Mouse (Mus musculus) kidney, embryonic 14.5 days (tissue): ENCODE results near the gene Pafah2. TPM values are rescaled to one million over a fixed set of nuclear protein-coding genes. Genes with fewer than 3 reads are reported as not detected.

Experiments
- ATAC-seq: fragments of 200-750 bp; cut with Nextera tagmentation; 2 replicates; pipeline ENCODE4 v1.8.0; 2017; ENCODE audit warnings: moderate number of reproducible peaks, mild to moderate bottlenecking, moderate TSS enrichment, moderate library complexity; ENCODE audit not compliant: low FRiP score, low TSS enrichment
- H3K27ac ChIP-seq: fragments of 300-500 bp; sonication (generic); 2 replicates; pipeline ENCODE4 v1.5.1; 2014; ENCODE audit warnings: low read depth, mild to moderate bottlenecking, low read length, moderate library complexity, mixed read lengths
- H3K27me3 ChIP-seq: fragments of 300-500 bp; sonication (generic); 2 replicates; pipeline ENCODE4 v1.6.1; 2014; ENCODE audit warnings: mild to moderate bottlenecking, low read length; ENCODE audit not compliant: control insufficient read depth, insufficient read depth
- H3K36me3 ChIP-seq: fragments of 300-500 bp; sonication (generic); 2 replicates; pipeline ENCODE4 v1.6.1; 2014; ENCODE audit warnings: low read length, mixed read lengths; ENCODE audit not compliant: control insufficient read depth, insufficient read depth
- H3K4me1 ChIP-seq: fragments of 300-500 bp; sonication (generic); 2 replicates; pipeline ENCODE4 v1.6.1; 2014; ENCODE audit warnings: low read length, mixed read lengths; ENCODE audit not compliant: control insufficient read depth, insufficient read depth
- H3K4me2 ChIP-seq: fragments of 300-500 bp; sonication (generic); replicated peaks from 2 replicates; pipeline ENCODE4 v1.6.1; 2014; ENCODE audit warnings: low read depth, mild to moderate bottlenecking, low read length
- H3K4me3 ChIP-seq: fragments of 300-500 bp; sonication (generic); 2 replicates; pipeline ENCODE4 v1.5.1; 2014; ENCODE audit warnings: mild to moderate bottlenecking, low read length
- H3K9ac ChIP-seq: fragments of 300-500 bp; sonication (generic); 2 replicates; pipeline ENCODE4 v1.6.1; 2014; ENCODE audit warnings: low read depth, mild to moderate bottlenecking, low read length, moderate library complexity
- H3K9me3 ChIP-seq: fragments of 300-500 bp; sonication (generic); 2 replicates; pipeline ENCODE4 v1.6.1; 2016; ENCODE audit warnings: low read length; ENCODE audit not compliant: control insufficient read depth
- WGBS: fragments of 180-500 bp; shearing (Covaris S2); extraction: QIAGEN DNeasy Blood & Tissue Kit; methylation state at CpG from one replicate; pipeline ENCODE4 v1.1.7; 2014; 5-methylcytosine and 5-hydroxymethylcytosine counted together
- polyA plus RNA-seq: library from polyadenylated mRNA; unstranded; fragments of >200 nt; fragmentation: Nextera tagmentation; extraction: Ambion mirVana; gene quantifications from 2 replicates; pipeline ENCODE4 v1.2.1, GENCODE M21; 2014

The Pafah2 gene
- polyA plus RNA-seq = 8.4 and 12.3 TPM in 2 replicates

DNA sequence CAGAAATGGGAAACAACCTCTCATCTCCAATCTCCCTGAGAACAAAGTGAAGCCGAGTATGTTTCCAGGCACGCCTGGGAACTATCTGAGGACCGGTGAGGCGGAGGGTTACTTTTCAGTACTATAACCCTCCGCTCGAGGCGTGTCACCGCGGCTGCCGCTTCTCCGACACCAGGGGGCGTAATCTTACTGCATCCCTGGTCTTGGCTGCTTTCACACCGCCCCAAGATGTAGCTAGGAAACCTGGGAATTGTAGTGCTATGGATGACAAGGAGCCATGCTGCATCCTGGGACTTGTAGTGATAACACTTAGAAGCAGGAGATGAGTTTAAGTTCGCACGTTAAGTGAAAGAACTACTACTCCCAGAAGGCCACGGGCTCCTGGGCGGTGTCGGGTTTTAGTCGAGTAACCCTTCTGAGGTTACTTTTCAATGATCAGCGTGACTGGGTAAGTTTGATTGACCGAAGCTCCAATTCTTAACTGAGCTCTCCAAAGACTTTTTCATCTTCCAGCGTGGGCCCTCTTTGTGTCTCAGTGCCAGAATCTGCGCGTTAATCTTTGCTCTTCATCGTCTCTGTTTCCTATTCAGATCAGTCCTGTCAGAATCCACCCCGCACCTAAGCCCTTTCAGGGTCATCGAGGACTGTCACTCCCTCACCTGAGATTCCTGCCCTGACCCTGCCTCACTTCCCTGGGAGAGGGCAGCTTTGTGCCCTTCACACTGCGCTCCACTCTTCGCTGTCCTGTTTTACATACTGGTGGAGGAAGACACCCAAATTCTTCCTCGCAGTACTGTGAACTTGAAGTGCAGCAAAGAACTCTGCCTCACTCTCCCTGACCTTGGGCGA lies at the start of gene Pafah2:
Gene Pafah2, plus strand, starts transcription at position 344 of the 849 bp plus-strand sequence.
- Histone ChIP-seq H3K27ac (peak within 1 kb of the TSS; percentile 51; the same call in 1 of the 2 replicates), H3K36me3 (no peaks in the 10 kb centered on the region), H3K27me3 (no peaks in the 10 kb centered on the region), H3K9ac (peak within 1 kb of the TSS; percentile 62), H3K4me2 (peak within 1 kb of the TSS; percentile 93), H3K4me3 (peak within 1 kb of the TSS; percentile 65), H3K9me3 (no peaks in the 10 kb centered on the region; the same call in none of the 2 replicates), H3K4me1 (peaks cover 11% of the 10 kb centered on the region)
- peak; percentile 98 for ATAC-seq
- WGBS = 1% methylated on average over 31 of the region's 31 CpGs

DNA sequence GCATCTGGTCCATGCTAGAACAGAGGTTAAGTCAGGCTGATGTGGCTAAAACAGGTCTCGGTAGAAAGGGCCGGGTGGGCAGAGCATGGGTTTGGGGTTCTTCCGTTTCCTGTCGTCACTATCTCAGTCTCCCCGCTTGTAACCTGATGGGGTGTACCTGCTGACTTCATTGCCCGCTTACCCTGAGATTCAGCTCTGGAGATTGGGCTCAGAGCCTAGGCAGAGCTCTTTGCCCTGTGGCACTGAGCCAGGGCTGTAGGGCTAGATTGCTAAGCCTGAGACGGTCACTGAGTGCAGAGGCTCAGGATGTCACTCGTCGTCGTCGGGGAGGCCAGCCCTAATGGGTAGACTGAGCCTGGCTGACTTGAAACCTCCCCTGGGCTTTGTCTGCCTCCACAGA lies 48.0 kb upstream of the Pafah2 start:
- ATAC-seq = no peak
- WGBS = 74% methylated on average over 11 of the region's 11 CpGs
- H3K27me3 ChIP-seq = peaks cover 17% of the 10 kb centered on the region

DNA sequence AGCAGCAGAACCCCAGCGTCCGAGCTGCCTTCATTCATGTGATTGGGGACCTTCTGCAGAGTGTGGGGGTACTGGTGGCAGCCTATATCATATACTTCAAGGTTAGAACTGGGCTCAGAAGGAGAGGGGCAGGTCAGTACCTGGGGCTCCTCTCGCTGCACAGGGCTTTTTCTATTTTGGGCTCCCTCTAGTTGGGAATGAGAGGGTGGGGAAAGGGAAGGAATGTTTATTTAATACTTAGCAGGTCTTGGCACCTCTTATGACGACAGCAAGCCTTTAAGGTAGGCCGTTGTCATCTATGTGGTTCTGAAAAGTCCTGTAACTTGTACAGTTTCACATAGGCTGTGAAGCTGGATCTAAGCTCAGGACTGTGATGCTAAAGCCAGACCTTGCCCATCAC lies 47.6 kb upstream of the Pafah2 start:
- 86% methylated on average over 5 of the region's 5 CpGs for WGBS
- ATAC-seq = no peak
- no peak overlapping the region for H3K4me2 ChIP-seq
- peaks cover 13% of the 10 kb centered on the region for H3K4me1 ChIP-seq
- no peaks in the 10 kb centered on the region for H3K36me3 ChIP-seq
- H3K27me3 ChIP-seq = peaks cover 13% of the 10 kb centered on the region
- H3K9me3 ChIP-seq = no peaks in the 10 kb centered on the region
- H3K9ac ChIP-seq = no peak overlapping the region
- no peak overlapping the region for H3K27ac ChIP-seq
- no peak overlapping the region for H3K4me3 ChIP-seq

More for the DNA sequence above, 48.0 kb upstream of the Pafah2 start:
- no peak overlapping the region for H3K4me3 ChIP-seq
- no peaks in the 10 kb centered on the region for H3K36me3 ChIP-seq
- peaks cover 15% of the 10 kb centered on the region for H3K4me1 ChIP-seq
- H3K27ac ChIP-seq = no peak overlapping the region
- no peaks in the 10 kb centered on the region for H3K9me3 ChIP-seq
- H3K9ac ChIP-seq = no peak overlapping the region
- H3K4me2 ChIP-seq = no peak overlapping the region

DNA sequence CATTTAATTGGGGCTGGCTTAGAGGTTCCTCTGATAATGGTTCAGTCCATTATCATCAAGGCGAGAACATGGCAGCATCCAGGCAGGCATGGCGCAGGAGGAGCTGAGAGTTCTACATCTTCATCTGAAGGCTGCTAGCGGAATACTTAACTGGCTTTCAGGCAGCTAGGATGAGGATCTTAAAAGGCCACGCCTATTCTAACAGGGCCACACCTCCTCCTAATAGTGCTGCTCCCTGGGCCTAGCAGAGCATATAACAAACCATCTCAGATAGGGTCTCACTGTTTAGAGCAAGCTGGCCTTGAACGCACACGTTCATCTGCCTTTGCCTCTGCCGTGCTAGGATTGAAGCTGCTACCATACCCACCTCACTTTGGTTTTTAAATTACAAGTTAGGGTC lies 46.3 kb upstream of the Pafah2 start:
- H3K36me3 ChIP-seq = no peaks in the 10 kb centered on the region
- no peak overlapping the region for H3K9ac ChIP-seq
- 89% methylated on average over 7 of the region's 7 CpGs for WGBS
- H3K4me2 ChIP-seq = no peak overlapping the region
- no peak overlapping the region for H3K27ac ChIP-seq
- ATAC-seq = no peak
- H3K4me1 ChIP-seq = peaks cover 19% of the 10 kb centered on the region
- H3K4me3 ChIP-seq = no peak overlapping the region
- no peaks in the 10 kb centered on the region for H3K9me3 ChIP-seq
- peaks cover 1% of the 10 kb centered on the region; the same call in 1 of the 2 replicates for H3K27me3 ChIP-seq

DNA sequence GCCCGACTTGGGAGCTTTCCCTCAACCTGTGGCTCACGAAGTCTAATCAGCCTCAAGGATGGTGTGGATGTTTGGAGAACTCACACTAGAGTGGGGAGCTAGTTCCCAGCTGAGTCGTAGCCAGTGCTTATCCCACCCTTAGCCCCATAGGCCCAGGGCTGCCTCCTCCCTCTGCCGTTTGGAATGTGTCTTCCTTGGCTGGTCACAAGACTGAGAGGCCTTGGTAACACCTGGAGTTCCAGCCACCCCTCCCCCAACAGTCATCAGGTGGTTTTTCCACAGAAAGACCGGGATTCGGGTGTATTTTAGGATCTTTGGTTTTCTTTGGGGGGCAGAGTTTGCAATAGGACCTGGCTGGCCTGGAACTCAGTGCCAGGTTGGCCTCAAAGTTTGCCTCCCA lies 45.5 kb upstream of the Pafah2 start:
- Histone ChIP-seq H3K4me3 (no peak overlapping the region), H3K9me3 (no peaks in the 10 kb centered on the region), H3K4me1 (peaks cover 19% of the 10 kb centered on the region), H3K4me2 (no peak overlapping the region), H3K36me3 (no peaks in the 10 kb centered on the region), H3K27me3 (no peaks in the 10 kb centered on the region), H3K9ac (no peak overlapping the region), H3K27ac (no peak overlapping the region)
- WGBS = 77% methylated on average over 6 of the region's 6 CpGs
- ATAC-seq = no peak

DNA sequence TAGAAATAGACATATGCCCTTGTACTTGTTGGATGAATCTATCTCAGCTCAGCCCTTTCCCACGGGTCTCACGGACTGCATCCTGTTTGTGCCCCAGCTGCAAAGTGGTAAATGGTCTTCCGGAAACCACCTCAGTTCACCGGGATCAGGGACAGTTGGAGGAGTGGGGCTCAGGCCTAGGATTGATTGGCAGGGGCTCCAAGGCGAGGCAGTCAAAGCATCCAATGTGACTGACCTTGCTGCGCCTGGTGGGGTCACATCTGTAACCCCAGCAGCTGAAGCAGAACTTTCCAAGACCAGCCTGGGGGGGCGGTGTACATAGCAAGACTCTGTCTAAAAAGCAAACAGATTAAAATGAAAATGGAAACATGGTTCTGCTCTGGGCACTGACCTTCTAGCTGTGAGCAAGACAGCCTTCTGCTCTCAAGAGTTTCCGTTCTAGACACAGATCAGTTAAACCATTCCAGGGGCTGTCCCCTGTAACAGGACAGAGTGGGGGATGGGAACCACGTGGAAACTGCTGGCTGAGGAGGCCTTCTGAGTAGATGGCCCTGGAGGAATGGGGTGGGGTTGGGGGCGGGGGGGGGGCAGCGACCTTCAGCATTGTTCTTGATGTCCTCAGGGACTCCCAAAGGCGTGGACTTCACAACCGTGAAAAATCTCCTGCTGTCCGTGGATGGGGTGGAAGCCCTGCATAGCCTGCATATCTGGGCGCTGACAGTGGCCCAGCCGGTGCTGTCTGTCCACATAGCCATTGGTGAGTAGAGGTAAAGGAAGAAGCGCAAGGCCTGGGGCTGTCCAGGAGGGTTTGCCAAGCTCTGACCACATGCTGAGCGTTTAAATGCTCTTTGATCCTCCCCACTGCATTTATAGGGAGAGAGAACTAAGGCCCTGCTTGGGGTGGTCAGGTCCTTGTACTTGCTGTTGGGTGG lies 44.5 kb upstream of the Pafah2 start:
- Histone ChIP-seq H3K27ac (no peak overlapping the region), H3K9me3 (no peaks in the 10 kb centered on the region), H3K4me3 (no peak overlapping the region), H3K4me2 (no peak overlapping the region), H3K9ac (no peak overlapping the region), H3K27me3 (no peaks in the 10 kb centered on the region), H3K36me3 (no peaks in the 10 kb centered on the region), H3K4me1 (peaks cover 26% of the 10 kb centered on the region)
- ATAC-seq = peak; percentile 11; the same call in 1 of the 2 replicates
- whole genome bisulfite sequencing = 33% methylated on average over 18 of the region's 18 CpGs

DNA sequence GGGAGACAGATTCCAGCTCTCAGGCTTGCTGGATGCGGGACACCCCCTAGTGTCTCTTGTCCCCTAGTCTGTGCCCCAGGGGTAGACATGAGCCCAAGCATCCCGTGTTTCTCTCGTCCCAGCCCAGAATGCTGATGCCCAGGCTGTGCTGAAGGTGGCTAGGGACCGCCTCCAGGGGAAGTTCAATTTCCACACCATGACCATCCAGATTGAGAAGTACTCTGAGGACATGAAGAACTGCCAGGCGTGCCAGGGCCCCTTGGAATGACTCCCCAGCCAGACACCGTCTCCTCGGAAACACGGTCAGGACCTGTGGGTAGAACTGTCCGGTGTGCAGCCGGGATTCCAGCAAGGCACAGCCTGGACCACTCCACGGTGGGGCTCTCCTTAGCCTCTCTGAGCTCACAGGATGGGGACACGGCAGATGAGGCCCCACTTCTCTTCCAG lies 43.8 kb upstream of the Pafah2 start:
- 71% methylated on average over 12 of the region's 12 CpGs for WGBS
- H3K4me3 ChIP-seq = no peak overlapping the region
- no peak overlapping the region for H3K27ac ChIP-seq

DNA sequence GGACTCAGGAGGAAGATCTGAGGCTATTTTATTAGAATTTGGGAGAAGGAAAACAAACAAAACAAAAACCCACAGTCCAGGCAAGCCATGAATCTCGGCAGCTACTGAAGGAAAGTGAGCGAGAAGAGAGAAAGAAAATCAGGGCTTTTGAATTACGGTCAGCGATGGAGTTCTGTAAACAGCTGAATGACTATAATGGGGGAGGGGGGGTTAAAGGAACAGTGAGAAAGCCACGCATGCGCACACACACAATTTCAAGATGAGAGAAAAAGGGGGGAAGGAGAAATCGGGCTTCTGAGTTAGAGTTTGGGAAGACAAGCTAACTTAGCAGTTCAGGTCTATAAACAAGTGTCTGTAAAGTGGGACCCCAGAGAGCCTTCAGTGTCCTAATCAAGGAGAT lies 43.2 kb upstream of the Pafah2 start:
- Histone ChIP-seq H3K9ac (no peak overlapping the region), H3K36me3 (no peaks in the 10 kb centered on the region), H3K27me3 (no peaks in the 10 kb centered on the region), H3K27ac (no peak overlapping the region), H3K9me3 (no peaks in the 10 kb centered on the region), H3K4me3 (no peak overlapping the region), H3K4me1 (peaks cover 26% of the 10 kb centered on the region), H3K4me2 (no peak overlapping the region)
- WGBS = 41% methylated on average over 7 of the region's 7 CpGs
- no peak for ATAC-seq

More for the DNA sequence above, 43.8 kb upstream of the Pafah2 start:
- Histone ChIP-seq H3K36me3 (no peaks in the 10 kb centered on the region), H3K9ac (no peak overlapping the region), H3K27me3 (no peaks in the 10 kb centered on the region), H3K4me1 (peaks cover 26% of the 10 kb centered on the region), H3K9me3 (no peaks in the 10 kb centered on the region), H3K4me2 (no peak overlapping the region)
- ATAC-seq = no peak
